Mouse (Mus musculus) urinary bladder, postnatal 0 days (tissue): ENCODE data around the gene Gm3468. TPM values are rescaled to one million over a fixed set of nuclear protein-coding genes. Genes with fewer than 3 reads are reported as not detected.

Source experiments
- polyA plus RNA-seq: library from polyadenylated mRNA; unstranded; fragments of >200 nt; fragmentation: Nextera tagmentation; extraction: Ambion mirVana; gene quantifications from 2 replicates; pipeline ENCODE4 v1.2.1, GENCODE M21; 2015

Gene Gm3468
- 2.4 and 3.4 TPM in 2 replicates for polyA plus RNA-seq

DNA sequence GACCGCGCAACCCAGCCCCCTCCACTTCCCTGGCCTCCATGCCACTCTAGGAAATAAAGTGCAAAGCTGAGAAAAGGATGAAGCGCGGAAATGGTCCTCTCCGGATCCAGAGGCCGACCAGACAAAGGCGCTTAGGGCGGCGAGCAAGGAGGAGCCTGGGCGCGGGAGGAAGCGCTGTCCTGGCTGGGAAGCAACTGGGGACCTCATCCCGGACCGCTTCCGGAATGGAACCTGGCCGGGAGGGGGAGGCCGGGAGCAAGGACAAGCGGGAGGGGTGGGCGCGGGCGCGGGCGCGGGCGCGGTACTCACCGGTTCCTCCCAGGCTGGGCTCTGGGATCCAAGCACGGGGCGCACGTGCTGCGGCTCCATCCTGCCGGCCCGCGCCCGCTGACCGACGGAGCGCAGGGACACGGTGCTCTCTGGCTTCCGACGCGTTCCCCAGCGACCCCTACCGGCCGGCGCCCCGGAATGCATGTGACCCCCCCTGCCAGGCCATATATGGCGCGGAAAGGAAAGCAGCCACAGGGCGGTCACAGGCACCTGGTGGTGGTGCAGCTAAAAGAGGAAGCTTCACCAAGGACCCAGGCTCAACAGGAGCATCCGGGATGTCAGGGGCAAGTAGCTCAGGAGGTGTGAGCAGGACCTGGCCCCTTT is at the start of gene Gm3468:
Gm3468 (minus strand) TSS at position 394 of the 654 bp plus-strand sequence.

DNA sequence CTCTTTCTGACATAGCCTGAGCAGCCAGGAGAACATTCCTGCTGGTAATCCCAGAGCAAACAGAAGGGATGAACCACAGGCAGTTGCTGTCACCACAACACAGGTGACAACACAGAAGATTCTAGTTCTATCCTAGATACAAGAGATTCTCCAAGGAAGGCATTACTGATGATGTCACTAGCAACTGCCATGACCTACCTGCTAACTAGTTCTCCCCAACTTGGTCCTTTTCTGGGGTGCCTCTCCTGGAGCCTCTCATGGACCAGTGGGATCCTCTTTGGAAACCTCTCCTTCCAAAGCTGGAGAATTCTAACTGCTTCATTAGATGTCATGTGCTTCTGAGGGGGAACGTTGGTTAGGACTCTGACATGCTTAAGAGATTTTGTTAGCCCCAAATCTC is 17.2 kb upstream of the Gm3468 start, which contains the start of gene Gm3476:
Gm3476 (minus strand) TSS at position 101 of the 400 bp plus-strand sequence.

DNA sequence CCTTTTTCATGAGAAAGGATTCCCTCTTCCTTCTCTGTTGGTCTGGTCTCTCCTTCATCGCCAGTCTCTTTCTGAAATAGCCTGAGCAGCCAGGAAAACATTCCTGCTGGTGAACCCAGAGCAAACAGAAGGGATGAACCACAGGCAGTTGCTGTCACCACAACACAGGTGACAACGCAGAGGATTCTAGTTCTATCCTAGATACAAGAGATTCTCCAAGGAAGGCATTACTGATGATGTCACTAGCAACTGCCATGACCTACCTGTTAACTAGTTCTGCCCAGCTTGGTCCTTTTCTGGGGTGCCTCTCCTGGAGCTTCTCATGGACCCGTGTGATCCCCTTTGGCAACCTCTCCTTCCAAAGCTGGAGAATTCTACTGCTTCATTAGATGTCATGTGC is 14.6 kb downstream of the Gm3468 start, which contains the start of gene Gm8206:
Gm8206 (minus strand) TSS at position 101 of the 400 bp plus-strand sequence.

DNA sequence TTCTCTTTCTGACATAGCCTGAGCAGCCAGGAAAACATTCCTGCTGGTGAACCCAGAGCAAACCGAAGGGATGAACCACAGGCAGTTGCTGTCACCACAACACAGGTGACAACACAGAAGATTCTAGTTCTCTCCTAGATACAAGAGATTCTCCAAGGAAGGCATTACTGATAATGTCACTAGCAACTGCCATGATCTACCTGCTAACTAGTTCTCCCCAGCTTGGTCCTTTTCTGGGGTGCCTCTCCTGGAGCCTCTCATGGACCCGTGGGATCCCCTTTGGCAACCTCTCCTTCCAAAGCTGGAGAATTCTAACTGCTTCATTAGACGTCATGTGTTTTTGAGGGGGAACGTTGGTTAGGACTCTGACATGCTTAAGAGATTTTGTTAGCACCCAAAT is 50.3 kb downstream of the Gm3468 start, which contains the start of gene Gm6337:
Gm6337 (minus strand) TSS at position 101 of the 400 bp plus-strand sequence.

Other genes starting within 250 kb of the Gm3468 start
- gene Gm8237, start 228.3 kb downstream of the Gm3468 start, polyA plus RNA-seq, result 0.18 TPM in 2 replicates
- gene Gm3248, start 146.9 kb downstream of the Gm3468 start, polyA plus RNA-seq, result 3.8 and 4.4 TPM in 2 replicates
- not detected in 2 replicates for gene Gm3453, start 129.5 kb downstream of the Gm3468 start, polyA plus RNA-seq
- gene Gm6337, start 50.4 kb downstream of the Gm3468 start, polyA plus RNA-seq, result not detected in 2 replicates
- 4.1 and 5.8 TPM in 2 replicates for gene Gm8206, start 14.7 kb downstream of the Gm3468 start, polyA plus RNA-seq
- not detected in 2 replicates for gene Gm3476, start 17.1 kb upstream of the Gm3468 start, polyA plus RNA-seq
- not detected in 2 replicates for gene Gm21560, start 110.6 kb upstream of the Gm3468 start, polyA plus RNA-seq
- gene Gm3411, start 178.6 kb upstream of the Gm3468 start, polyA plus RNA-seq, result 1.4 and 1.5 TPM in 2 replicates
- gene Gm21103, start 196.2 kb upstream of the Gm3468 start, polyA plus RNA-seq, result not detected in 2 replicates
- gene Gm3618, start 235.0 kb upstream of the Gm3468 start, polyA plus RNA-seq, result not detected in 2 replicates